Mouse (Mus musculus): ENCODE data around the gene Vsig8. TPM values are rescaled to one million over a fixed set of nuclear protein-coding genes. Genes with fewer than 3 reads are reported as not detected.

The Vsig8 gene
- polyA plus RNA-seq, 1 experiment from 2014 or later = 1.6 TPM

DNA sequence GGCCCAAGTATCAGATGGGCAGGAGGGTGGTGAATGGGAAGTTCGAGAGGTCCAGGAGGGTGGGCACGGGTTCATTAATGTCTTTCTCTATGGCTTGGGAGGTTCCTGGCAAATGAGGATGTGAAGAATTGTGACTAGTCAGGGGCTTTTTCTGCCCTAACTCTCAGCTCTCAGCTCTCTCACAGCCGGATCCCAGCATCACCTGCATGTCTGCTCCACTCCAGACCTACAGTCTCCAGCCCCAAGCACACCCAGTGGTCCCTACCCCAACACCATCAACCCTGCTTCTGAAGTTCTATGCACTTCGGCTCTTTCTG is 41.6 kb upstream of the Vsig8 start:
- H3K36me3 ChIP-seq (ENCODE audit: control insufficient read depth, insufficient read depth, low read length) = no peaks in the 10 kb centered on the region
- 61% methylated on average over 4 of the region's 4 CpGs for WGBS
- 0 out of 2 replicates have a peak overlapping the region, but pooled peaks have one; percentile 10 for H3K9ac ChIP-seq (ENCODE audit: low read length)
- peak overlapping the region; percentile 69; the same call in 1 of the 2 replicates for H3K27ac ChIP-seq (ENCODE audit: low read length)
- H3K27me3 ChIP-seq (ENCODE audit: control insufficient read depth, insufficient read depth, low read length) = no peaks in the 10 kb centered on the region
- H3K4me2 ChIP-seq (ENCODE audit: low read depth, low read length) = 0 out of 2 replicates have a peak overlapping the region, but pooled peaks have one; percentile 31
- no peak for ATAC-seq (ENCODE audit: insufficient read depth, low FRiP score)
- no peaks in the 10 kb centered on the region; the same call in 1 of the 2 replicates for H3K9me3 ChIP-seq (replicated peaks; ENCODE audit: control insufficient read depth, low read length)
- H3K4me3 ChIP-seq (replicated peaks; ENCODE audit: low read length) = no peak overlapping the region
- peaks cover 29% of the 10 kb centered on the region for H3K4me1 ChIP-seq (ENCODE audit: control insufficient read depth, insufficient read depth, low read length)

DNA sequence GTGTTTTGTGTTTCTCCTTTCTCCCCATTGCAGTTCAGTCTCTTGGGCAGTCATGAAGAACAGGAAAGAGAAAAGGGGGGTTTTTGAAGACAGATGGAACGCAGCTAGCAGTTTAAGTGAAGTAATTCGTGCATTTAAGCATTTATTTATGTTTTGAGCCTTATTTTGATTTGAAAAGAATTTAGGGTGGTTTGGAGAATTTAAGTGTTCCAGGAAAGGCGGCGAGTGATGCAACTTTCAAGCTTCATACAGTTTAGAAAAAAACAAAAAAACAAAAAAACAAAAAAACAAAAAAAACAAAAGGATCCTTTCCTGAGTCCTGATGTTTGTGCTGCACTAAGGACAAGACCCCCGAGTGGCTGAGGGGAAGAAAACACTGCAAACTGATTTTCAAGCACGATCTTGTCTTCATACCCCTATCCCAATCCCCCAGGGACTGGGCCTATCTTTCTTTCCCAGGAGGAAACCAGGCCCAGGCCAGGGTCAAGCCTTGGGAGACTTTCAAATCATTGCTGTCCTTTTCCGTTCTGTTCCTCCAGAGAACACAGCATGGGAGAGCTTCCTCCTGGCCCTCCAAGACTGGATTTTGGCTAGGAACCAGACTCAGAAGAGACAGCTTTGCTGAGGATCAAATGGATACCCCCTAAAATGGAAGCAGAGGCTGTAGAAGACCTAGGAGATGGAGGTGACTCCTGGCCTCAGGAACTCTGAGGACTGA is 41.0 kb upstream of the Vsig8 start:
- Histone ChIP-seq H3K4me1 (ENCODE audit: control insufficient read depth, insufficient read depth, low read length) (peaks cover 24% of the 10 kb centered on the region), H3K27ac (ENCODE audit: low read length) (peak overlapping the region; percentile 69; the same call in 1 of the 2 replicates), H3K4me2 (ENCODE audit: low read depth, low read length) (no peak overlapping the region), H3K27me3 (ENCODE audit: control insufficient read depth, insufficient read depth, low read length) (no peaks in the 10 kb centered on the region), H3K36me3 (ENCODE audit: control insufficient read depth, insufficient read depth, low read length) (no peaks in the 10 kb centered on the region), H3K9me3 (replicated peaks; ENCODE audit: control insufficient read depth, low read length) (no peaks in the 10 kb centered on the region; the same call in 1 of the 2 replicates), H3K9ac (ENCODE audit: low read length) (no peak overlapping the region), H3K4me3 (replicated peaks; ENCODE audit: low read length) (no peak overlapping the region)
- WGBS = 70% methylated on average over 7 of the region's 7 CpGs
- ATAC-seq (ENCODE audit: insufficient read depth, low FRiP score) = no peak

DNA sequence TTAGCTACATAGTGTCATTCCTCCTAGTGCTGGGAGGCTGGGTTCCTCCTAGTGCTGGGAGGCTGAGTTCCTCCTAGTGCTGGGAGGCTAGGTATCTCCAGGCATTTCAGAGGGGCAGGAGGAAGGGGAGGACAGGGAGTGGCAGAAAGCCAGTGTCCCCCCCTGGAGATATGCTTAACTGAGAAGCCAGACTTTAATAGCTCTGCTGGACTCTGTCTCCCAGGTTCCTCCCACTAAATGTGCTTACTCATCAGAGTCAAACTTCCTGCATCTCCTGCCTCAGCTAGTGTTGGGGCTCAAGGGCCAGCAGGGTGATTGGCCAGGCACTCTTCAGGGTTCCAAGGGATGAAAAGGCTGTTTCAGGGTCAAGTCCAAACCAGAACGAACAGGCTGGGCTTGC is 40.3 kb upstream of the Vsig8 start:
- H3K36me3 ChIP-seq (ENCODE audit: control insufficient read depth, insufficient read depth, low read length) = no peaks in the 10 kb centered on the region
- H3K9me3 ChIP-seq (replicated peaks; ENCODE audit: control insufficient read depth, low read length) = no peaks in the 10 kb centered on the region; the same call in 1 of the 2 replicates
- ATAC-seq (ENCODE audit: insufficient read depth, low FRiP score) = 0 out of 2 replicates have a peak, but pooled peaks have one; percentile 26
- peaks cover 20% of the 10 kb centered on the region for H3K4me1 ChIP-seq (ENCODE audit: control insufficient read depth, insufficient read depth, low read length)
- no peaks in the 10 kb centered on the region for H3K27me3 ChIP-seq (ENCODE audit: control insufficient read depth, insufficient read depth, low read length)
- no peak overlapping the region for H3K9ac ChIP-seq (ENCODE audit: low read length)
- H3K27ac ChIP-seq (ENCODE audit: low read length) = peak overlapping the region; percentile 18; the same call in 1 of the 2 replicates
- 52% methylated on average over 1 of the region's 1 CpGs for WGBS
- H3K4me2 ChIP-seq (ENCODE audit: low read depth, low read length) = no peak overlapping the region
- H3K4me3 ChIP-seq (replicated peaks; ENCODE audit: low read length) = no peak overlapping the region

DNA sequence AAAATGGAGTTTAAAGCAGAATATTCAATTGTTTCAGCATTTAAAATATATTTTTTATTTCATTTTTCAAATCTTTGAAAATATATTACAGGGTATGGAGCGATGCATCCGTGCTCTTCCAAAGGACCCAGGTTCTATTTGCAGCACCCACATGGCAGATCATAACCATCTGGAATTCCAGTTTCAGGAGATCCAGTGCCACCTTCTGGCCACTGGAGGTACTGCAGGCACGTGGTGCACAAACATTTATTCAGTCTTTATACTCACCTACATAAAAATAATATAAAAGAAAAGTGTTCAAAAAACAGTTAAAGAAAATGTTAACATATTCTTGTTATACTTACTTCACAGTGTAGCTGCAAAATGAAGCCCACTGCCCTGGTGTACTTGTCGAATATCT is 37.7 kb upstream of the Vsig8 start:
- no peaks in the 10 kb centered on the region for H3K36me3 ChIP-seq (ENCODE audit: control insufficient read depth, insufficient read depth, low read length)
- H3K27ac ChIP-seq (ENCODE audit: low read length) = no peak overlapping the region
- H3K4me1 ChIP-seq (ENCODE audit: control insufficient read depth, insufficient read depth, low read length) = peaks cover 29% of the 10 kb centered on the region
- H3K4me2 ChIP-seq (ENCODE audit: low read depth, low read length) = no peak overlapping the region
- no peaks in the 10 kb centered on the region; the same call in 1 of the 2 replicates for H3K9me3 ChIP-seq (replicated peaks; ENCODE audit: control insufficient read depth, low read length)
- WGBS = 78% methylated on average over 4 of the region's 4 CpGs
- no peak for ATAC-seq (ENCODE audit: insufficient read depth, low FRiP score)
- H3K9ac ChIP-seq (ENCODE audit: low read length) = no peak overlapping the region
- no peaks in the 10 kb centered on the region for H3K27me3 ChIP-seq (ENCODE audit: control insufficient read depth, insufficient read depth, low read length)
- H3K4me3 ChIP-seq (replicated peaks; ENCODE audit: low read length) = no peak overlapping the region

DNA sequence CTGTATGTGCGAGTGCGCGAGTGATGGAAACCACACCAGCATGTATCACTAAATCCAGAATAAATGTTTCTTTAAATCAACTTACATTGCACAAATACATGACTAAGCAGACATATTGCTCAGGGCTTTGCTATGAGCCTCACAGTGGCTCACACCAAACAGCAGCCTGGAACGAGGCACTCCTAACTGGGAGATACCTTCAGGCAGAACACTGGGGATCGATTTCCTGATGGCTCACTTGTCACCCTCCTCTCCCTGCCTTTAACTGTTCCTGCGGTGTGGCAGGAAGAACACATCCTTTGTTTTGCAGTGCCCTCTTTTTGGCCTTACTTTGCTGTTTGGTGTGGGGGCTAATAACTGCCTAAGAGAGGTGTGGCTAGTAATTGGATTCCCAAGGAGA is 36.1 kb upstream of the Vsig8 start:
- no peak for ATAC-seq (ENCODE audit: insufficient read depth, low FRiP score)
- H3K4me2 ChIP-seq (ENCODE audit: low read depth, low read length) = no peak overlapping the region
- no peak overlapping the region for H3K9ac ChIP-seq (ENCODE audit: low read length)
- WGBS = 56% methylated on average over 6 of the region's 6 CpGs
- H3K4me1 ChIP-seq (ENCODE audit: control insufficient read depth, insufficient read depth, low read length) = peaks cover 14% of the 10 kb centered on the region
- H3K4me3 ChIP-seq (replicated peaks; ENCODE audit: low read length) = no peak overlapping the region
- no peaks in the 10 kb centered on the region for H3K36me3 ChIP-seq (ENCODE audit: control insufficient read depth, insufficient read depth, low read length)
- H3K9me3 ChIP-seq (replicated peaks; ENCODE audit: control insufficient read depth, low read length) = no peaks in the 10 kb centered on the region; the same call in 1 of the 2 replicates
- H3K27ac ChIP-seq (ENCODE audit: low read length) = no peak overlapping the region; the same call in 1 of the 2 replicates
- no peaks in the 10 kb centered on the region for H3K27me3 ChIP-seq (ENCODE audit: control insufficient read depth, insufficient read depth, low read length)

DNA sequence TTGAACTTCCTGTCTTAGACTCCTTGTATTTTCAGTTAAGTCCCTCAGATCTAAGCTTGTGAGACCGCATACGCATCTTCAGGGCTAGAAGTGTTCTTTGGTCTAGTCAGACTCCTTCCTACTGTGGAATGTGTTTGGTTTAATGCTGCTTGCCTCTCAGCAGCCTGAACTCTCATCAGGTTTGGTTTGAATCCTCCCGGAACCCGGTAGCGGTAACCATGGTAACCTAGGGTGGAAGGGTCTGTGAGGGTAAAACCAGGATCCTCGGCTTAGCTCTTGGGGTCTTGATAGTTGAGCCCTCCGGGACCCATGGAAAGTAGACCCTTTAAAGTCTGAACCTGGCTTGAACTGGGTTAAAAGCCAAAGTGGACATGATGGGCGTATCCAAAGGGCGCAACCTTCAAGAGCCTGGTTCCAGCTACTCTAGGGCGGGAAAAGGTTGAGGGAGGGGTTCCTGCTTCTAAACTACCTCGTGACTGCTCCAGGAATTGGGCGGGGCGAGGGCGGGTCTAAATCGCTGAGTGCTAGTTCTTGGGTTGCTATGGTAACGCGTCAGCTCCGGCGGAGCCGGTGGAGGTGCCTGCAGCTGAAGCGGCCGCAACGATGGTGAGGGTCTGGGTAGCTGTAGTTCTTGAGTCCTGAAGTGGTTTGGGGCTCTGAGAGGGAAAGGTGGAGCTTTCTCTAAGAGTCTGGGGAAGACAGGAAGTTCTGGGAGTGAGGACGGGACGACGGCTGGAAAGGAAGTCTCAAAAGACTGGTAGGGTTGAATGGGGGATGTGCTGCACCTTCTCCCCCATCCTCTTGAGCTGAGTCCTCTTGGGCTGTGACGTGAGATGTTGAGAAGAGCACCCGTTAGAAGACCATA is 34.9 kb upstream of the Vsig8 start, which contains the start of gene Cfap45:
TSS of gene Cfap45 (plus strand) at position 226 of the 865 bp plus-strand sequence.
- no peaks in the 10 kb centered on the region; the same call in 1 of the 2 replicates for H3K9me3 ChIP-seq (replicated peaks; ENCODE audit: control insufficient read depth, low read length)
- whole genome bisulfite sequencing = 4% methylated on average over 28 of the region's 28 CpGs
- peak within 1 kb of the TSS; percentile 29; the same call in 1 of the 2 replicates for H3K27ac ChIP-seq (ENCODE audit: low read length)
- peaks cover 21% of the 10 kb centered on the region for H3K4me1 ChIP-seq (ENCODE audit: control insufficient read depth, insufficient read depth, low read length)
- peak within 1 kb of the TSS; percentile 56 for H3K9ac ChIP-seq (ENCODE audit: low read length)
- ATAC-seq (ENCODE audit: insufficient read depth, low FRiP score) = peak; percentile 80
- H3K36me3 ChIP-seq (ENCODE audit: control insufficient read depth, insufficient read depth, low read length) = no peaks in the 10 kb centered on the region
- H3K27me3 ChIP-seq (ENCODE audit: control insufficient read depth, insufficient read depth, low read length) = no peaks in the 10 kb centered on the region
- H3K4me2 ChIP-seq (ENCODE audit: low read depth, low read length) = peak within 1 kb of the TSS; percentile 71
- H3K4me3 ChIP-seq (replicated peaks; ENCODE audit: low read length) = peak within 1 kb of the TSS; percentile 48

DNA sequence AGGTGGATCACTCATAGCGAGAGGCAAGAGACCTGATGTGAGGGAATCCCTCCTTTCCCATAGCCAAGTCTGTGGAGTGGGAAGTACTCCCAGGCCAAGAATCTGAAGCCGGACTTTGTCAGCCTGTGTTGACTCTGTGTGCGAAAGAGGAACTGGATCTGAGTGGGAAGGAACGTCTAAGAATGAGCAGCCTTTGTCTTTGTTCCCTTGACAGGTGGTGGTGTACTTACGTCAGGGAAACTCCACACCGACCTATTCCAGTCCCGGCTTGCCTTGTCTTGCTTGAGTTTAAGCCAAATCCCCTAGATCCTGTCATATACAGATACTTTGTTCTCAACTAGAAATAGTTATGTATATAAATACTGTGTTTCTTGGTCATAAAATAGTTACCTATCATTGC is 33.2 kb upstream of the Vsig8 start:
- no peak for ATAC-seq (ENCODE audit: insufficient read depth, low FRiP score)

GRCm38 (mm10) chr1:172523699-172524101 is 32.0 kb upstream of the Vsig8 start:
- Histone ChIP-seq H3K9ac (ENCODE audit: low read length) (no peak overlapping the region), H3K4me2 (ENCODE audit: low read depth, low read length) (no peak overlapping the region), H3K36me3 (ENCODE audit: control insufficient read depth, insufficient read depth, low read length) (no peaks in the 10 kb centered on the region), H3K27ac (ENCODE audit: low read length) (no peak overlapping the region), H3K9me3 (replicated peaks; ENCODE audit: control insufficient read depth, low read length) (no peaks in the 10 kb centered on the region), H3K4me3 (replicated peaks; ENCODE audit: low read length) (no peak overlapping the region), H3K4me1 (ENCODE audit: control insufficient read depth, insufficient read depth, low read length) (peaks cover 21% of the 10 kb centered on the region), H3K27me3 (ENCODE audit: control insufficient read depth, insufficient read depth, low read length) (no peaks in the 10 kb centered on the region)
- no peak for ATAC-seq (ENCODE audit: insufficient read depth, low FRiP score)
- WGBS = 48% methylated on average over 12 of the region's 12 CpGs

More for the DNA sequence above, 33.2 kb upstream of the Vsig8 start:
- WGBS = 52% methylated on average over 7 of the region's 7 CpGs
- H3K4me1 ChIP-seq (ENCODE audit: control insufficient read depth, insufficient read depth, low read length) = peaks cover 21% of the 10 kb centered on the region
- no peaks in the 10 kb centered on the region for H3K27me3 ChIP-seq (ENCODE audit: control insufficient read depth, insufficient read depth, low read length)
- no peaks in the 10 kb centered on the region; the same call in 1 of the 2 replicates for H3K9me3 ChIP-seq (replicated peaks; ENCODE audit: control insufficient read depth, low read length)
- H3K9ac ChIP-seq (ENCODE audit: low read length) = peak overlapping the region; percentile 16; the same call in 1 of the 2 replicates
- peak overlapping the region; percentile 70; the same call in 1 of the 2 replicates for H3K27ac ChIP-seq (ENCODE audit: low read length)
- no peak overlapping the region for H3K4me2 ChIP-seq (ENCODE audit: low read depth, low read length)
- no peak overlapping the region for H3K4me3 ChIP-seq (replicated peaks; ENCODE audit: low read length)
- H3K36me3 ChIP-seq (ENCODE audit: control insufficient read depth, insufficient read depth, low read length) = no peaks in the 10 kb centered on the region
